Mouse (Mus musculus): Measurements from ENCODE around the gene Tctex1d2. TPM values are rescaled to one million over a fixed set of nuclear protein-coding genes. Genes with fewer than 3 reads are reported as not detected.

Gene Tctex1d2
- 13.0 and 14.7 TPM in 2 replicates for total RNA-seq (2012; rRNA removed)
- 100 to 1,000 TPM in 1 of 2 experiments, 10 to 100 TPM in 1; 23.7 to 239 TPM for polyA plus RNA-seq (2012; ENCODE audit: insufficient read depth in 1 of 2, insufficient read length in 2 of 2, low read depth in 1 of 2, low replicate concordance in 2 of 2, missing spikeins in 1 of 2)

- peak; percentile 97 for DNase-seq (ENCODE audit: low read depth, low spot score)
- Histone ChIP-seq H3K27ac (ENCODE audit: control insufficient read depth, low read depth, low read length) (peak within 1 kb of the TSS; percentile 68), H3K4me1 (ENCODE audit: control insufficient read depth in 1 of 2, insufficient read depth in 2 of 2, low read length in 2 of 2) (peaks cover 0 to 3% of the 10 kb centered on the region in 2 experiments; a peak in 2 of 4 replicates), H3K27me3 (ENCODE audit: control insufficient read depth in 1 of 2, insufficient read depth in 2 of 2, low read length in 2 of 2) (no peaks in the 10 kb centered on the region), H3K9ac (ENCODE audit: control insufficient read depth, low read depth, low read length, poor library complexity, severe bottlenecking) (peak within 1 kb of the TSS; percentile 75), H3K79me2 (ENCODE audit: control insufficient read depth, insufficient read depth, low read length, poor library complexity) (peaks cover 3% of the 10 kb centered on the region; the same call in 1 of the 2 replicates), H3K4me3 (ENCODE audit: control insufficient read depth in 1 of 2, insufficient read depth in 1 of 2, low read depth in 2 of 2, low read length in 2 of 2) (peak within 1 kb of the TSS; percentile 58 to 84), H3K36me3 (ENCODE audit: control insufficient read depth in 1 of 2, insufficient read depth in 2 of 2, low read length in 2 of 2) (peaks cover 0 to 5% of the 10 kb centered on the region in 2 experiments; a peak in 1 of 4 replicates), H3K9me3 (replicated peaks; ENCODE audit: insufficient read depth, low read length) (no peaks in the 10 kb centered on the region)
- peak; percentile 62 for TF ChIP-seq TCF12 (IDR thresholded peaks at IDR 0.05; ENCODE audit: low read depth, low read length)
- TF ChIP-seq MYB (IDR thresholded peaks at IDR 0.05; ENCODE audit: low read depth, low read length) = 0 out of 2 replicates have a peak, but pooled peaks have one; percentile 22
- peak; percentile 39 to 76; a peak in 3 of 4 replicates for TF ChIP-seq USF2 (IDR thresholded peaks at IDR 0.05; ENCODE audit: borderline replicate concordance in 1 of 2, insufficient read depth in 1 of 2, low read depth in 1 of 2, low read length in 2 of 2)
- no peak for TF ChIP-seq POLR2AphosphoS5 (IDR thresholded peaks at IDR 0.05; ENCODE audit: borderline replicate concordance, low read depth, low read length)
- TF ChIP-seq ZC3H11A (IDR thresholded peaks at IDR 0.05; ENCODE audit: low read depth, low read length) = no peak
- no peak for TF ChIP-seq GABPA (IDR thresholded peaks at IDR 0.05; ENCODE audit: low read depth, low read length)
- peak; percentile 35; the same call in 1 of the 2 replicates for TF ChIP-seq GATA1 (IDR thresholded peaks at IDR 0.05; ENCODE audit: low read depth, low read length)
- no peak for TF ChIP-seq RAD21 (IDR thresholded peaks at IDR 0.05; ENCODE audit: low read depth, low read length)
- TF ChIP-seq ZMIZ1 (IDR thresholded peaks at IDR 0.05; ENCODE audit: low read depth, low read length) = no peak
- peak; percentile 53 for TF ChIP-seq NELFE (IDR thresholded peaks at IDR 0.05; ENCODE audit: low read depth, low read length)
- no peak for TF ChIP-seq MEF2A (IDR thresholded peaks at IDR 0.05; ENCODE audit: extremely low read depth, insufficient replicate concordance, low read depth, low read length, poor library complexity, severe bottlenecking)
- TF ChIP-seq BHLHE40 (IDR thresholded peaks at IDR 0.05; ENCODE audit: borderline replicate concordance, low read depth, low read length) = peak; percentile 94
- no peak for TF ChIP-seq E2F4 (IDR thresholded peaks at IDR 0.05; ENCODE audit: borderline replicate concordance, low read depth, low read length)
- peak; percentile 79 for TF ChIP-seq ZNF384 (IDR thresholded peaks at IDR 0.05; ENCODE audit: low read depth, low read length)
- peak; percentile 56; the same call in 1 of the 2 replicates for TF ChIP-seq TBP (IDR thresholded peaks at IDR 0.05; ENCODE audit: low read depth, low read length)
- TF ChIP-seq KAT2A (conservative IDR thresholded peaks at IDR 0.05; ENCODE audit: low read depth, low read length) = peak; percentile 67
- TF ChIP-seq HCFC1 (IDR thresholded peaks at IDR 0.05; ENCODE audit: low read depth, low read length) = peak; percentile 74
- peak; percentile 76 for TF ChIP-seq ELF1 (IDR thresholded peaks at IDR 0.05; ENCODE audit: low read depth, low read length)
- no peak for TF ChIP-seq MAZ (IDR thresholded peaks at IDR 0.05; ENCODE audit: low read depth, low read length)
- 0 out of 2 replicates have a peak, but pooled peaks have one; percentile 12 for TF ChIP-seq MYC (IDR thresholded peaks at IDR 0.05; ENCODE audit: low read depth, low read length)
- TF ChIP-seq RCOR1 (IDR thresholded peaks at IDR 0.05; ENCODE audit: low read depth, low read length) = no peak
- TF ChIP-seq SMC3 (IDR thresholded peaks at IDR 0.05; ENCODE audit: low read depth, low read length) = no peak
- peak; percentile 33 for TF ChIP-seq TAL1 (IDR thresholded peaks at IDR 0.05; ENCODE audit: low read length)
- TF ChIP-seq MAX (IDR thresholded peaks at IDR 0.05; ENCODE audit: low read length) = peak; percentile 54; the same call in 1 of the 2 replicates
- no peak for TF ChIP-seq CTCF (IDR thresholded peaks at IDR 0.05 in 2 of 3, conservative IDR thresholded peaks at IDR 0.05 in 1 of 3; ENCODE audit: control insufficient read depth in 1 of 3, insufficient read depth in 1 of 3, low read depth in 2 of 3, low read length in 3 of 3, poor library complexity in 1 of 3, severe bottlenecking in 1 of 3)
- TF ChIP-seq ZKSCAN1 (IDR thresholded peaks at IDR 0.05; ENCODE audit: low read depth, low read length) = no peak
- peak; percentile 80 for TF ChIP-seq SIN3A (IDR thresholded peaks at IDR 0.05; ENCODE audit: low read length)
- TF ChIP-seq UBTF (IDR thresholded peaks at IDR 0.05; ENCODE audit: borderline replicate concordance, insufficient read depth, low read depth, low read length) = no peak
- TF ChIP-seq ETS1 (IDR thresholded peaks at IDR 0.05; ENCODE audit: low read depth, low read length) = peak; percentile 46; the same call in 1 of the 2 replicates
- peak in 1 of 2 experiments; percentile 73; a peak in 1 of 4 replicates for TF ChIP-seq POLR2A (IDR thresholded peaks at IDR 0.05; ENCODE audit: control insufficient read depth in 1 of 2, insufficient read depth in 1 of 2, low read depth in 1 of 2, low read length in 2 of 2, poor library complexity in 1 of 2)
- TF ChIP-seq MXI1 (IDR thresholded peaks at IDR 0.05; ENCODE audit: low read depth, low read length) = peak; percentile 86
- TF ChIP-seq POLR2AphosphoS2 (IDR thresholded peaks at IDR 0.05; ENCODE audit: low read length) = 0 out of 2 replicates have a peak, but pooled peaks have one; percentile 26
- peak; percentile 100 for TF ChIP-seq NRF1 (IDR thresholded peaks at IDR 0.05; ENCODE audit: insufficient read depth, low read depth, low read length, poor library complexity, severe bottlenecking)
Measured at GRCm38 (mm10) chr16:32419517-32420483, at the start of gene Tctex1d2. Tctex1d2 (plus strand) TSS chr16:32419702.

Data from MEL (cell line).